Mouse (Mus musculus): ENCODE results near the gene Olfr843.

The Olfr843 gene

DNA sequence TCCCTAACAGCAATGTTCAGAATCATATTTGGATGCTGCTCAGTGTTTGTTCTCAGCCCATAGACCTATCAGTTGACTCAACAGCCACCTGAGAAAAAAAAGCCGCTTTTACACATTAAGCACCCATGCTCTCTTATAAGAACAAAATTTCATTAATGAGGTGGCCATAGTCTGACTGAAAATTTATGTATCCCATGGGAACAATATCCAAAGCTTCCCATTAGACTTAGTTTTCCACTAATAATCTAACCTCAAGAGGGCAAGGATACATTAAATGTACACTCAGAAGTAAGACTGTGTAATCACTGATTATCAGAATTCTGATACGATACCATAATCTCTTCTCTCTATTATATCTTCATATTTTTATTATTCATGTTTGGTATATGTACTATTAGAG, at the start of gene Olfr843:
TSS of gene Olfr843 (minus strand) at position 101 of the 400 bp plus-strand sequence.
- DNase-seq (ENCODE audit: low spot score), result no peak
